Mouse (Mus musculus): ENCODE results near the gene Cfap221. TPM values are rescaled to one million over a fixed set of nuclear protein-coding genes. Genes with fewer than 3 reads are reported as not detected.

Cfap221 gene
- total RNA-seq, 1 experiment from 2014 or later, result 0.24 TPM

DNA sequence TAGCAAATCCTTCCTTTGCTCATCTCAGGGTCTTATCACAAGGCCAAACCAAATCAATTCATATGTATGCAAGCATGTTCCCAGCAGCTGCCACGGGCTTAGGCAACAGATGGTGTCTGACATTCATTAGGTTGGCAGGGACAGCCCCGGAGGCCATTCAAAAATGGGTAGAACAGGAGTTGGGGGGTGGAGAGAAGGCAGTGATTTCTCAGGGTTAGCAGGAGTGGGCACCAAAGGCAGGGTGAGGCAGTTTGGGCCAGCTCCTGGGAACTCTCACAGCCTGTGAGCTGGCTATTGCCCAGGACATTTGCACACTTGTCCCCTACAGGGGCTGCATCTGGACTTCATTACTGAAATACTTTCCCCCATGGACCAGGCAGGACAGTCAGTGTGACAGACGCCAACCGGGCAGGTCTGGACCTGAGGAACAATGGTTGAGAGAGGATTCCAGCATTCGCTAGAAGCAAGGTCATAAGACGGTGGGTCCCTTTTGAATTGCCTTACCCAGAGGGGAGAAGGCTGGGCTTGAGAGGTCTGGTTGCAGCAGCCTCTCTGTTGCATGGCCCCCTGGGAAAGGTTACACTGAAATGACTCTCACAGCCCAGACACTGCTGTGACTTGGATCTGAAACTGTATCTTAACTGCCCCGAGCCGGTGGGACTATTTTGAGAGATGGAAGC is 94.3 kb downstream of the Cfap221 start:
- no peak for DNase-seq

DNA sequence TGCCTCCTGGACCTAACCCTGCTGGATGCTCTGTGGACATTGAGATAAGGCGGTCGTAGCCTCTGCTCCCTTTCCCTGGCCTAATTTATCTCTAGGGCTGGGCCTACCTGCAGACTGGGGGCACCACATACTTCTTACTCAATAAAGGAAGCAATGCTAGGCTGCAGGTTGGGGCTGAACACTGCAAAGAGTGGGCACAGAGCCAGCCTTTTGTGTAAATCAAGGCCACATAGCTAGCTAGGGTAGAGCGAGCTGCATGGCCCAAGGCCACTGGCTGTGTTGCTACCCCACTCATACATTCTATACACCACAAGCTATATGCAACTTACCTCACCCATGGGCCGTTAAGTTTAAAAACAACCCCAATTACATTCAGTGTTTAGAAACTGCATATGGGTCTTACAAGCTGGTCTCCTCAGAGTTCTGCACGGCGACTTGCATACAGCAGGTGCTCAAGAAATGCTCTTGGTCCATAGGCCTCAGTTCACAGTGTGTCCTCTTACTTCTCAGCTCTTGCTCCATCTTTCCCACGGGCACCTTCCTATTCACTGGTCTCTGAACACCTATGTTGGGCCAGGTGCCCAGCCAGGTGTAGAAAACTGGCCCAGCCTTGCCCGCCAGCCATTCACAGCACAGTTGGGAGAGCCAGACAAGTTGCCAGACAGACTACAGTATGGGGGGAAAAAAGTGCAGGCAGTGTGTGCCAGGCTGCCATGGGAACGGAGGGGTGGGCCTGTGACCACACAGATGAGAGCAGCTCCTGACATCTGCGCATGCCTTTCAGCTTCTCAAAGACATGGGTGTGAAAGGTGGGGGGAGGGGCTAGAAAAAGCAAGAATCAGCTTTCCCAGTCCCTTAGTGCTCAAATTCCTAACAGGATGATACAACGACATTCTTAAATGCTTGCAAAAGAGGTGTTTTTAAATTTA is 97.6 kb downstream of the Cfap221 start:
- no peak for DNase-seq

DNA sequence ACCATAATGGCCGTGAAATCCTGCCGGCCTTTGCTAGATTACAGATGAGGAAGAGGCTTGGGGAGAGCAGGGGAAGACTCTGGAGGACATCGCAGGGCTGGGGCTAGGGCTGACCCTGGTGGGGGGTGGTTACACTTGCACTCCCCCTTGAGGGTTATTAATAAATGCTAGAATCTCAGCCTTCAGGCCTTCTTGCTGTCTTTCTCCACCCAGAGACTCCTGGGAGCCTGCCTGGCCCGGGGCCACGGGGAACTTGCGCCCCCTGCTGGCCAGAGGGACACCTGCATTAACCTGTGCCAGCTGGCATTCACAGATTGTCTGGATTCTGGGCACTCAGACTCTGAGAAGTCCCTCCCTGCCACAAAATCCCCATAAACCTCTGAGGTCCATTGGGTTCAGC is 102.1 kb downstream of the Cfap221 start:
- DNase-seq, result peak; percentile 77

DNA sequence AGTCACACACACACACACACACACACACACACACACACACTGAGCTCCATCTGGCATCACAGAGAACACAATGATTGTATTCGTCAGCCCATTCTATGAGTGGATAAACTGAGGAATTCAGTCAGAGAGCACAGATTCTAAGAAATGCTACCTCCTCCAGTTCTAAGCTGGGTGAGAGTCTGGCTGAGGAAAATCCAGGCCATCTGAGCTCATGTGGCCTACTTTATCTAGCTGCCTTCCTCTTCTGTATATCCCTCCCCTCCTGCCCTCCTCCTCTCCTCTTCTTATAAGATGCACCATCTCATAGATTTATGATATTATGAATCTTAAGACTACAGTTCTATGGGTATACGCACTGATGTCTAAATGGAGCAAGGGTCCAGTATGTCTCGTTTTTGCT is 103.4 kb downstream of the Cfap221 start:
- DNase-seq, result no peak

DNA sequence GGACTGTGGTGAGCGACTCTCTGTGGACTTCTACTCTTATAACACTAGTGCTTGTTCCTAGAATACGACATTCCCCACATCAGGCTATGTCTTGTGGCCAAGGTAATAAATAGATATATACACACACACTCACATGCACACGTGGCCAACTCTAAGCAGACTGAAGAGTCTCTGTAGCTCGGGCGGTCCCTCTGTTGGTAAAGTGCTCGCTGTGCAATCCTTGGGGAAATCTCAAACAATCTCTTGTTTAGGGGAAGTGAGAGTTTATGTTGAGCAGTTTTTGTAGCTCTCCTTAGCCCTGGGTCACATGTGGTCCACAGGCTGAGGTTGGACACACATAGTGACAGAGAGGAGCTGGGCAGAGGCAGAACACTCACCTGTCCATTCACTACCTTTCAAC is 104.1 kb downstream of the Cfap221 start:
- no peak for DNase-seq

DNA sequence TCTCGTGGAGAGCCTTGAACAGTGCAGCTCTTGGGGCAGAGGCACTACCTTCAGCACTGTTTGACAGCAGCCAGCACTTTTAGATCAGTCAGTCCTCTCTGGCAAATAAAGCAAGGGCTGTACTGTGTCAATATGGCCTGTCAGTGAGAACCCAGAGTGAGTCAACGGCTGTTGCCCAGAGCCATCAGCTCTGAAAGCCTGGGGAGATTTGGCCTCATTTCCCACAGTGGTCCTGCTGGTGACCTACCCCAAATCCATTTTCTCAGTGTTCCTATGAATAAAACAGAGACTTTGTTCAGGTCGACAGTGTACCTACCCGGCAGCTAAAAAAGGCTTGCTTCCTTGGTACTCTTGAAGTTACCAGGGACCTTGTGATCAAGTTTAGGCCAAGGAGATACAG is 105.2 kb downstream of the Cfap221 start:
- DNase-seq, result no peak

DNA sequence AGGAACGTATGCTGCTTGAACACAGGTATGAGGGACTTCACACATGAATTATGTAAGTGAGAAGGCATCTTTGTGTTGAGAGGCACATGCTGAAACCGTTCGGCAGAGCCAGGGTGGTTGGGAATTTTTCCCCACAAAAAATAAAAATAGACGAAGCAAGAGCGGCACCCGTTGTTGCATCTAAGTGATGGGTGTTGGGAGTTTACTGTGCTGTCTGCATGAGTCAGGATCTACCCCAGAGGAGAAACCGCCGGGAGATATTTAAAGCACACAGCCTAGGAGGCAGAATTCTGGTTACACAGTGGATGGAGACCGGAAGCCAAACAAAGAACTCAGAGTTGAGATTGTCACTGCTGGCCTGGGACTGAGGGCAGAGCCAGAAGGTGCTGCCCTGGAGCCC is 105.9 kb downstream of the Cfap221 start:
- no peak for DNase-seq

DNA sequence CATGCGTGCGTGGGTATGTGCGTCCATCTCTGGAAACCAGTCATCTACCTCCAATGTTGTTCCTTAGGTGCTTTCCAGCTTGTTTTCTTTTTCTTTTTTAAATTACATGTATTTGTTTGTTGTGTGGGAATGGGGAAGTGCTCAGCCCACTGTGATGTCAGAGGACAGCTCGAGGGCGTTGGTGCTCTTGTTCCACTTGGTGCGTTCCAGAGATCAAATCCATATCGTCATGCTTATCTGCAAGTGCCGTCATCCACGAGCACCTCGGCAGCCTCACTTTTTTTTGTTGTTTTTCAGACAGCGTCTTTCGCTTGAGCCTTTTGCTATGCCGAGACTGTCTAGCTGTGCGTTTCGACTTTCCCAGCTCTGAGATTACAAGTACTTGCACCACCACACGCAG is 107.7 kb downstream of the Cfap221 start:
- DNase-seq, result no peak

DNA sequence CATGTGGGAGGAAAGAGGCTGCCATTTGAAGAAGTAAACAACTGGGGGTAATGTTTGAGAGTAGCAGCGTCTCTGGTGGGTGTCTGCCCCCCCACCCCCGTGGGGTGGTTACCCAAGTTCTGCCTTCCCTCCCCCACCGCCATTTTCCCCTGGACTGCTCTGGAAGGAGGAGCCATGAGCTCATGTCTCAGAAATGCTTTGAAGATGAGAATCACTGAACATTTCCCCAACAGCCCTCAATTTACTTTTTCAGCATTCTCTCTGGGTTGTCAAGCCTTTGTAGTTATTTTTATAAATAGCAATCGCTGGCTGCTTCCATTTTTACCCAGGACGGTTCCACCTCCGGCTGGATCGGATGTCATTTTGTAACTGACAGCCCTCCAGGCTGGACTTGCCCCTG is 110.7 kb downstream of the Cfap221 start:
- no peak for DNase-seq

DNA sequence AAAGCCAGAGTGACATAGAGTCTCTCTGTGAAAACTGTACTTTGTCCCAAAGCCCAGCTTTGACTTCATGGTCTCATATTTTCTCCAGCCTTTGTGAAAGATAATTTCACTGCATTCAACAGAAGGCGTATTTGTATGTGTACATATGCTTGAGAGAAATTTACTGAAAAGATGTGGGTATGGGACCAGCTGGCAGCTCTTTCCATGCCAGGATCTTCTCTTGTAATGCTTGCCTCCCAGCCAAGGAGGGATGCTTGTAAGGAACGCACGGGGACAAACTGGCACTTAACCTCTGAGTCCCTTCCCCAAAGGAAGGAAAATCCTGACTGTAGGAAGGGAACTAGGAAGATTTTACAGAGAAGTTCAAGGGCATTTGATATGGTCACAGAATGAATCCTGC is 112.8 kb downstream of the Cfap221 start:
- DNase-seq, result no peak

DNA sequence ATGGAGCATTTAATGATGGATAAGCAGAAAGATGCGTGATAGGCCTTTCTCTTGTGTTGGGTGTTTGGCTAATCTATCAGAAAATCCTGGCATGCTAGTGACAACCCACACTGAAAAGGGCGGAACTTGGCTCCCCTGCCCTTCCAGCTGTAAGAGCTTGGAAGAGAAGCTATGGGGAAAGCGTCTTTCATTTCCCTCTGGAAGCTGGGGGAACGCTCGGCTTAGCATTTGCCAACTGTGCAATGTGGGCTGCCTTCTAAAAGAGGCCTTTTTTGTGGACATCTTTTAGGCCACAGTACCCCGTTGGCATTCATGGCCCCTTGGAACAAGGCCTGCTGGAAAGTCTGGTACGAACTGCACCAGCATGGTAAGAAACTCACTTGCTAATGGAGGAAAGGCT is 118.1 kb downstream of the Cfap221 start:
- peak; percentile 33 for DNase-seq

DNA sequence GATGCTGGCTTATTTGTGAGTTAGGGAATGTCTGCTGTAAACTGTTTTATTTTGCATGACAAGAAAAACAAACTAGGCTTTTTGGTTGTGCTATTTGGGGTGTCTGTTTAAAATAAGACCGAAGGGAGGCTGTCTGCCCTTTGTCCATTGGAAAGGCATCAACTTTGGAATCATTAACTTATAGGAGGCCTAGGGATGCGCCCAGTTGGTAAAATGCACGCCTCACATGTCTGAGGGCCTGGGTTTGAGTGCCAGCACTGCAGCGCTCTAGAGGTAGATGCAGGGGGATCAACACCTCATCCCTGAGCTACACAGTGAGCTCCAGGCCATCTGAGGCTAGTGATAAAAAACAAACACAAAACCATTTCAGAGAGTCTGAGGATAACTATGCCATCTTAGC is 119.6 kb downstream of the Cfap221 start:
- DNase-seq, result no peak

Other genes starting within 250 kb of the Cfap221 start
- 27.2 and 28.2 TPM in 2 replicates for gene Ptpn4, start 159.6 kb downstream of the Cfap221 start, total RNA-seq (2021)
- 9.0 and 10.8 TPM in 2 replicates for gene Tmem177, start 84.0 kb downstream of the Cfap221 start, total RNA-seq (2021)
- gene Sctr, start 9.7 kb upstream of the Cfap221 start, total RNA-seq (2021), result 7.4 and 8.0 TPM in 2 replicates
- 9.2 and 10.3 TPM in 2 replicates for gene Tmem37, start 76.8 kb upstream of the Cfap221 start, total RNA-seq (2021)
- gene Dbi, start 123.8 kb upstream of the Cfap221 start, total RNA-seq (2021), result 791 and 964 TPM in 2 replicates
- gene 3110009E18Rik, start 124.0 kb upstream of the Cfap221 start, total RNA-seq (2021), result 13.2 and 14.5 TPM in 2 replicates